Mouse (Mus musculus) testis, adult 2 months (tissue): Measurements from ENCODE around the gene Sectm1b. TPM values are rescaled to one million over a fixed set of nuclear protein-coding genes. Genes with fewer than 3 reads are reported as not detected.
A peak's percentile ranks its signal among the peaks of the same experiment; 100 is the strongest.
"Not testable (repeated sequence)": the region's sequence is repeated elsewhere in the genome, so short reads cannot be mapped to it uniquely, and the experiment has no call there.

Source experiments
- H3K27ac ChIP-seq: fragments of 200-500 bp; 2 replicates; pipeline ENCODE4 v1.5.1; 2012; ENCODE audit warnings: low read depth, low read length; ENCODE audit not compliant: control insufficient read depth, insufficient read depth
- H3K27me3 ChIP-seq: fragments of 200-500 bp; 2 replicates; pipeline ENCODE4 v1.6.1; 2012; ENCODE audit warnings: mild to moderate bottlenecking, low read length, moderate library complexity; ENCODE audit not compliant: control insufficient read depth, insufficient read depth
- H3K36me3 ChIP-seq: fragments of 200-500 bp; 2 replicates; pipeline ENCODE4 v1.6.1; 2012; ENCODE audit warnings: mild to moderate bottlenecking, low read length; ENCODE audit not compliant: control insufficient read depth, insufficient read depth
- H3K4me1 ChIP-seq: fragments of 200-500 bp; 2 replicates; pipeline ENCODE4 v1.6.1; 2012; ENCODE audit warnings: low read length; ENCODE audit not compliant: control insufficient read depth, insufficient read depth
- H3K4me3 ChIP-seq: fragments of 200-500 bp; 2 replicates; pipeline ENCODE4 v1.5.1; 2012; ENCODE audit warnings: low read depth, mild to moderate bottlenecking, low read length, moderate library complexity, mixed read lengths; ENCODE audit not compliant: control insufficient read depth
- CTCF ChIP-seq: fragments of 200-500 bp; IDR thresholded peaks from 2 replicates; pipeline ENCODE4 v1.5.1; 2012; ENCODE audit warnings: low read depth, mild to moderate bottlenecking, inconsistent platforms, low read length, moderate library complexity; ENCODE audit not compliant: control insufficient read depth, insufficient read depth, insufficient replicate concordance
- POLR2A ChIP-seq: fragments of 200-500 bp; IDR thresholded peaks from 2 replicates; pipeline ENCODE4 v1.6.1; 2012; ENCODE audit warnings: low read depth, mild to moderate bottlenecking, inconsistent platforms, low read length, moderate library complexity; ENCODE audit not compliant: control insufficient read depth
- polyA plus RNA-seq: library from polyadenylated mRNA; depleted of rRNA; stranded (reverse); fragments of >200 nt; gene quantifications from 2 replicates; pipeline ENCODE4 v1.2.3, GENCODE M21; 2012

The Sectm1b gene
- polyA plus RNA-seq, 1 experiment, result not detected

- TF ChIP-seq CTCF (no peak), POLR2A (no peak)
- Histone ChIP-seq H3K4me1 (no peaks in the 10 kb centered on the region), H3K27me3 (no peaks in the 10 kb centered on the region), H3K27ac (no peak overlapping the region), H3K4me3 (no peak overlapping the region), H3K36me3 (no peaks in the 10 kb centered on the region)
Measured at GRCm38 (mm10) chr11:121088997-121089396, 25.6 kb upstream of the Sectm1b start.

GRCm38 (mm10) chr11:121086296-121086695 is 22.9 kb upstream of the Sectm1b start:
- Histone ChIP-seq H3K36me3 (no peaks in the 10 kb centered on the region), H3K27me3 (no peaks in the 10 kb centered on the region), H3K4me3 (no peak overlapping the region), H3K27ac (no peak overlapping the region), H3K4me1 (no peaks in the 10 kb centered on the region)
- TF ChIP-seq CTCF (no peak), POLR2A (no peak)

- no peak overlapping the region for H3K4me3 ChIP-seq
- H3K36me3 ChIP-seq, result no peaks in the 10 kb centered on the region
- no peaks in the 10 kb centered on the region for H3K27me3 ChIP-seq
- no peaks in the 10 kb centered on the region for H3K4me1 ChIP-seq
- TF ChIP-seq CTCF, result no peak
- no peak for TF ChIP-seq POLR2A
- H3K27ac ChIP-seq, result no peak overlapping the region
Measured at GRCm38 (mm10) chr11:121085181-121085580, 21.8 kb upstream of the Sectm1b start.

- Histone ChIP-seq H3K4me1 (no peaks in the 10 kb centered on the region), H3K4me3 (no peak overlapping the region), H3K36me3 (no peaks in the 10 kb centered on the region), H3K27ac (peak overlapping the region; percentile 76), H3K27me3 (no peaks in the 10 kb centered on the region)
- TF ChIP-seq CTCF (no peak), POLR2A (no peak)
Measured at GRCm38 (mm10) chr11:121082857-121083500, 19.6 kb upstream of the Sectm1b start.

- Histone ChIP-seq H3K4me1 (no peaks in the 10 kb centered on the region), H3K27me3 (no peaks in the 10 kb centered on the region), H3K27ac (peak overlapping the region; percentile 76), H3K36me3 (no peaks in the 10 kb centered on the region), H3K4me3 (no peak overlapping the region)
- TF ChIP-seq POLR2A, result no peak
- no peak for TF ChIP-seq CTCF
Measured at GRCm38 (mm10) chr11:121082250-121082649, 18.9 kb upstream of the Sectm1b start.

GRCm38 (mm10) chr11:121081120-121081519 is 17.8 kb upstream of the Sectm1b start, which contains the start of gene Sectm1a:
Gene Sectm1a, minus strand, starts transcription at chr11:121081220.
- no peak within 1 kb of the TSS for H3K4me3 ChIP-seq
- no peaks in the 10 kb centered on the region for H3K4me1 ChIP-seq
- no peaks in the 10 kb centered on the region for H3K27me3 ChIP-seq
- H3K36me3 ChIP-seq, result no peaks in the 10 kb centered on the region
- peak within 1 kb of the TSS; percentile 52; the same call in 1 of the 2 replicates for H3K27ac ChIP-seq
- TF ChIP-seq POLR2A (no peak), CTCF (no peak)

- no peak for TF ChIP-seq POLR2A
- no peak for TF ChIP-seq CTCF
- H3K4me3 ChIP-seq, result no peak overlapping the region
- no peaks in the 10 kb centered on the region for H3K4me1 ChIP-seq
- no peaks in the 10 kb centered on the region for H3K27me3 ChIP-seq
- no peak overlapping the region for H3K27ac ChIP-seq
- H3K36me3 ChIP-seq, result no peaks in the 10 kb centered on the region
Measured at GRCm38 (mm10) chr11:121080330-121080729, 17.0 kb upstream of the Sectm1b start.

- Histone ChIP-seq H3K27me3 (no peaks in the 10 kb centered on the region), H3K27ac (no peak overlapping the region), H3K4me3 (no peak overlapping the region), H3K4me1 (no peaks in the 10 kb centered on the region), H3K36me3 (no peaks in the 10 kb centered on the region)
- TF ChIP-seq CTCF, result no peak
- TF ChIP-seq POLR2A, result no peak
Measured at GRCm38 (mm10) chr11:121075655-121076054, 12.3 kb upstream of the Sectm1b start.

- not testable (repeated sequence) for H3K27ac ChIP-seq, H3K4me1 ChIP-seq, H3K36me3 ChIP-seq, H3K27me3 ChIP-seq
- peak overlapping the region; percentile 60 for H3K4me3 ChIP-seq
Measured at GRCm38 (mm10) chr11:121069662-121070061, 6.3 kb upstream of the Sectm1b start.
